Mouse (Mus musculus) forebrain, embryonic 10.5 days (tissue): ENCODE results near the gene Reep3. TPM values are rescaled to one million over a fixed set of nuclear protein-coding genes. Genes with fewer than 3 reads are reported as not detected.
A peak's percentile ranks its signal among the peaks of the same experiment; 100 is the strongest.

Source experiments
- DNase-seq: peaks from one replicate; pipeline ENCODE4 v3.0.0-alpha.2; 2017; ENCODE audit warnings: low spot score; ENCODE audit errors: extremely low spot score
- H3K27ac ChIP-seq: fragments of 300-500 bp; sonication (generic); 2 replicates; pipeline ENCODE4 v1.5.1; 2016; ENCODE audit warnings: mild to moderate bottlenecking
- H3K27me3 ChIP-seq: fragments of 300-500 bp; sonication (generic); 2 replicates; pipeline ENCODE4 v1.6.1; 2016; ENCODE audit warnings: mild to moderate bottlenecking; ENCODE audit not compliant: poor library complexity, severe bottlenecking
- H3K36me3 ChIP-seq: fragments of 300-500 bp; sonication (generic); replicated peaks from 2 replicates; pipeline ENCODE4 v1.6.1; 2016; ENCODE audit warnings: mild to moderate bottlenecking, moderate library complexity
- H3K4me1 ChIP-seq: fragments of 300-500 bp; sonication (generic); 2 replicates; pipeline ENCODE4 v1.6.1; 2016
- H3K4me3 ChIP-seq: fragments of 300-500 bp; sonication (generic); 2 replicates; pipeline ENCODE4 v1.5.1; 2016; ENCODE audit warnings: mild to moderate bottlenecking, moderate library complexity
- H3K9me3 ChIP-seq: fragments of 300-500 bp; sonication (generic); 2 replicates; pipeline ENCODE4 v1.6.1; 2016; ENCODE audit warnings: mild to moderate bottlenecking, moderate library complexity
- WGBS: fragments of 180-500 bp; shearing (Covaris S2); methylation state at CpG from one replicate; pipeline ENCODE4 v1.1.7; 2016; 5-methylcytosine and 5-hydroxymethylcytosine counted together
- polyA plus RNA-seq: library from polyadenylated mRNA; unstranded; fragments of >200 nt; fragmentation: Nextera tagmentation; extraction: Ambion mirVana; gene quantifications from 2 replicates; pipeline ENCODE4 v1.2.1, GENCODE M21; 2016

The Reep3 gene
- polyA plus RNA-seq, 1 experiment from 2014 or later = 32.7 TPM

- Histone ChIP-seq H3K27ac (no peak overlapping the region), H3K9me3 (no peaks in the 10 kb centered on the region), H3K36me3 (peaks cover 29% of the 10 kb centered on the region), H3K4me3 (no peak overlapping the region), H3K4me1 (peaks cover 83% of the 10 kb centered on the region), H3K27me3 (no peaks in the 10 kb centered on the region)
- no peak for DNase-seq
- 66% methylated on average over 6 of the region's 6 CpGs for WGBS
These were observed 9.7 kb upstream of the Reep3 start for GRCm38 (mm10) chr10:67106400-67106799.

GRCm38 (mm10) chr10:67105331-67106217 is 8.8 kb upstream of the Reep3 start:
- 69% methylated on average over 19 of the region's 19 CpGs for WGBS
- no peaks in the 10 kb centered on the region for H3K9me3 ChIP-seq
- H3K36me3 ChIP-seq = peaks cover 29% of the 10 kb centered on the region
- H3K4me1 ChIP-seq = peaks cover 83% of the 10 kb centered on the region
- H3K4me3 ChIP-seq = no peak overlapping the region
- DNase-seq = no peak
- no peaks in the 10 kb centered on the region for H3K27me3 ChIP-seq
- H3K27ac ChIP-seq = no peak overlapping the region

- 32% methylated on average over 9 of the region's 9 CpGs for WGBS
- no peak overlapping the region for H3K4me3 ChIP-seq
These were observed 7.8 kb upstream of the Reep3 start for GRCm38 (mm10) chr10:67104543-67104942.

GRCm38 (mm10) chr10:67100831-67101251 is 4.1 kb upstream of the Reep3 start:
- no peaks in the 10 kb centered on the region for H3K27me3 ChIP-seq
- H3K4me3 ChIP-seq = no peak overlapping the region
- no peak overlapping the region for H3K27ac ChIP-seq
- 0 out of 2 replicates have a peak, but pooled peaks cover 3% of the 10 kb centered on the region for H3K36me3 ChIP-seq
- DNase-seq = no peak
- H3K9me3 ChIP-seq = no peaks in the 10 kb centered on the region
- peaks cover 82% of the 10 kb centered on the region for H3K4me1 ChIP-seq
- WGBS = 60% methylated on average over 9 of the region's 9 CpGs

More at GRCm38 (mm10) chr10:67104543-67104942, 7.8 kb upstream of the Reep3 start:
- Histone ChIP-seq H3K27ac (0 out of 2 replicates have a peak overlapping the region, but pooled peaks have one; percentile 41), H3K27me3 (no peaks in the 10 kb centered on the region), H3K9me3 (no peaks in the 10 kb centered on the region), H3K36me3 (peaks cover 25% of the 10 kb centered on the region; the same call in 1 of the 2 replicates), H3K4me1 (peaks cover 87% of the 10 kb centered on the region)
- DNase-seq = no peak

GRCm38 (mm10) chr10:67100011-67100661 is 3.4 kb upstream of the Reep3 start:
- no peaks in the 10 kb centered on the region for H3K9me3 ChIP-seq
- no peak overlapping the region for H3K4me3 ChIP-seq
- no peak for DNase-seq
- H3K27ac ChIP-seq = no peak overlapping the region
- H3K27me3 ChIP-seq = no peaks in the 10 kb centered on the region
- WGBS = 52% methylated on average over 7 of the region's 7 CpGs
- peaks cover 81% of the 10 kb centered on the region for H3K4me1 ChIP-seq
- 0 out of 2 replicates have a peak, but pooled peaks cover 3% of the 10 kb centered on the region for H3K36me3 ChIP-seq

GRCm38 (mm10) chr10:67099183-67099929 is 2.6 kb upstream of the Reep3 start:
- Histone ChIP-seq H3K27ac (0 out of 2 replicates have a peak overlapping the region, but pooled peaks have one; percentile 100), H3K4me1 (peaks cover 79% of the 10 kb centered on the region), H3K4me3 (peak overlapping the region; percentile 89), H3K36me3 (0 out of 2 replicates have a peak, but pooled peaks cover 3% of the 10 kb centered on the region), H3K27me3 (no peaks in the 10 kb centered on the region), H3K9me3 (no peaks in the 10 kb centered on the region)
- no peak for DNase-seq
- WGBS = 53% methylated on average over 13 of the region's 13 CpGs

- Histone ChIP-seq H3K27me3 (no peaks in the 10 kb centered on the region), H3K4me1 (peaks cover 70% of the 10 kb centered on the region), H3K27ac (peak overlapping the region; percentile 100; the same call in 1 of the 2 replicates), H3K4me3 (peak overlapping the region; percentile 89), H3K36me3 (0 out of 2 replicates have a peak, but pooled peaks cover 5% of the 10 kb centered on the region), H3K9me3 (no peaks in the 10 kb centered on the region)
- WGBS = 19% methylated on average over 7 of the region's 7 CpGs
- no peak for DNase-seq
These were observed 1.8 kb upstream of the Reep3 start for GRCm38 (mm10) chr10:67098408-67099050.

- Histone ChIP-seq H3K27me3 (no peaks in the 10 kb centered on the region), H3K4me1 (peaks cover 61% of the 10 kb centered on the region), H3K27ac (peak overlapping the region; percentile 100), H3K9me3 (no peaks in the 10 kb centered on the region), H3K36me3 (peaks cover 12% of the 10 kb centered on the region), H3K4me3 (peak overlapping the region; percentile 89)
- 1% methylated on average over 14 of the region's 15 CpGs for WGBS
- no peak for DNase-seq
These were observed 849 bp upstream of the Reep3 start for GRCm38 (mm10) chr10:67097437-67098150.

GRCm38 (mm10) chr10:67095798-67096620 is 736 bp downstream of the Reep3 start, which contains the start of gene Jmjd1c:
Gene Jmjd1c (plus strand): TSS chr10:67096125.
- peaks cover 47% of the 10 kb centered on the region for H3K4me1 ChIP-seq
- peak within 1 kb of the TSS; percentile 100 for H3K27ac ChIP-seq
- under 1% methylated on average over 66 of the region's 73 CpGs for WGBS
- H3K4me3 ChIP-seq = peak within 1 kb of the TSS; percentile 89
- H3K27me3 ChIP-seq = no peaks in the 10 kb centered on the region
- no peaks in the 10 kb centered on the region for H3K9me3 ChIP-seq
- DNase-seq = peak; percentile 86
- peaks cover 15% of the 10 kb centered on the region for H3K36me3 ChIP-seq

GRCm38 (mm10) chr10:67094922-67095321 is 1.8 kb downstream of the Reep3 start:
- Histone ChIP-seq H3K27ac (no peak overlapping the region), H3K4me1 (peaks cover 37% of the 10 kb centered on the region), H3K4me3 (peak overlapping the region; percentile 89; the same call in 1 of the 2 replicates), H3K36me3 (peaks cover 22% of the 10 kb centered on the region), H3K27me3 (no peaks in the 10 kb centered on the region), H3K9me3 (no peaks in the 10 kb centered on the region)
- no peak for DNase-seq
- 90% methylated on average over 7 of the region's 7 CpGs for WGBS

- 93% methylated on average over 4 of the region's 4 CpGs for WGBS
- no peak for DNase-seq
- no peak overlapping the region for H3K27ac ChIP-seq
These were observed 6.1 kb downstream of the Reep3 start for GRCm38 (mm10) chr10:67090611-67091010.

More at GRCm38 (mm10) chr10:67090611-67091010, 6.1 kb downstream of the Reep3 start:
- Histone ChIP-seq H3K36me3 (peaks cover 31% of the 10 kb centered on the region), H3K4me3 (no peak overlapping the region), H3K4me1 (peaks cover 10% of the 10 kb centered on the region), H3K27me3 (no peaks in the 10 kb centered on the region), H3K9me3 (no peaks in the 10 kb centered on the region; the same call in 1 of the 2 replicates)
